Mouse (Mus musculus) forebrain, embryonic 15.5 days (tissue): Measurements from ENCODE around the gene Tmem170b. TPM values are rescaled to one million over a fixed set of nuclear protein-coding genes. Genes with fewer than 3 reads are reported as not detected.
"Not testable (repeated sequence)": the region's sequence is repeated elsewhere in the genome, so short reads cannot be mapped to it uniquely, and the experiment has no call there.

Experiments
- ATAC-seq: fragments of 200-750 bp; cut with Nextera tagmentation; replicated peaks from 2 replicates; pipeline ENCODE4 v1.8.0; 2017; ENCODE audit warnings: mild to moderate bottlenecking, moderate TSS enrichment, moderate library complexity
- H3K27ac ChIP-seq: fragments of 300-500 bp; sonication (generic); replicated peaks from 2 replicates; pipeline ENCODE4 v1.5.1; 2015; ENCODE audit warnings: mild to moderate bottlenecking, inconsistent platforms
- H3K27me3 ChIP-seq: fragments of 300-500 bp; sonication (generic); 2 replicates; pipeline ENCODE4 v1.6.1; 2015; ENCODE audit warnings: inconsistent platforms
- H3K36me3 ChIP-seq: fragments of 300-500 bp; sonication (generic); 2 replicates; pipeline ENCODE4 v1.6.1; 2015; ENCODE audit warnings: mild to moderate bottlenecking, inconsistent platforms
- H3K4me1 ChIP-seq: fragments of 300-500 bp; sonication (generic); 2 replicates; pipeline ENCODE4 v1.6.1; 2015; ENCODE audit warnings: inconsistent platforms
- H3K4me2 ChIP-seq: fragments of 300-500 bp; sonication (generic); replicated peaks from 2 replicates; pipeline ENCODE4 v1.6.1; 2015; ENCODE audit warnings: mild to moderate bottlenecking, inconsistent platforms
- H3K4me3 ChIP-seq: fragments of 300-500 bp; sonication (generic); 2 replicates; pipeline ENCODE4 v1.5.1; 2015; ENCODE audit warnings: mild to moderate bottlenecking, inconsistent platforms
- H3K9ac ChIP-seq: fragments of 300-500 bp; sonication (generic); replicated peaks from 2 replicates; pipeline ENCODE4 v1.6.1; 2015; ENCODE audit warnings: mild to moderate bottlenecking, inconsistent platforms
- H3K9me3 ChIP-seq: fragments of 300-500 bp; sonication (generic); 2 replicates; pipeline ENCODE4 v1.6.1; 2016; ENCODE audit warnings: inconsistent platforms
- WGBS: fragments of 180-500 bp; shearing (Covaris S2); methylation state at CpG from one replicate; pipeline ENCODE4 v1.1.7; 2015; ENCODE audit warnings: mixed read lengths; 5-methylcytosine and 5-hydroxymethylcytosine counted together
- polyA plus RNA-seq: library from polyadenylated mRNA; unstranded; fragments of >200 nt; fragmentation: Nextera tagmentation; extraction: Ambion mirVana; gene quantifications from 2 replicates; pipeline ENCODE4 v1.2.1, GENCODE M21; 2015

Gene Tmem170b
- polyA plus RNA-seq, 1 experiment from 2014 or later: 46.0 TPM

GRCm38 (mm10) chr13:41674608-41675007 lies 68.9 kb downstream of the Tmem170b start:
- not testable (repeated sequence) for H3K4me2 ChIP-seq, H3K9me3 ChIP-seq, H3K27ac ChIP-seq, H3K36me3 ChIP-seq, H3K27me3 ChIP-seq, H3K9ac ChIP-seq, H3K4me1 ChIP-seq, H3K4me3 ChIP-seq, ATAC-seq
- 97% methylated on average over 9 of the region's 9 CpGs for WGBS

DNA sequence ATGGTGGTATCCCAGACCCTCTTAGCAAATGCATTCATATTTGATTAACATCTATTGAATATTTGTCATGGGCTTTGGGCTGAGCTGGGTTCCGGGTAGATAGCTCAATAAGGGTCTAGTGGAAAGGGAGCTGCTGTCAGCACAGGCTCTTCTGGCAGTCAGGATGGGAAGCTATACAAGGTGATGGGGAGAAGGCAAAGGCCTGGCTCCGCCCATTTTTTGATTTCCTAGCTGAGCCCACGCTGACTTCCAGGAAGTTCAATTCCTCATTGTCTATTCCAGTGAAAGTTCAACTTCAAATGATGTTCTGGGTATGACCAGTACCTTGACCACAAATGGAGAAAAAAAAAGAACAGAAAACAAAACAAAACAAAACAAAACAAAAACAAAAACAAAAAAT lies 69.8 kb downstream of the Tmem170b start:
- Histone ChIP-seq H3K27me3 (no peaks in the 10 kb centered on the region), H3K4me2 (no peak overlapping the region), H3K9ac (no peak overlapping the region), H3K9me3 (no peaks in the 10 kb centered on the region), H3K36me3 (no peaks in the 10 kb centered on the region), H3K4me3 (no peak overlapping the region), H3K27ac (no peak overlapping the region), H3K4me1 (no peaks in the 10 kb centered on the region)
- no peak for ATAC-seq
- WGBS: 90% methylated on average over 3 of the region's 3 CpGs

DNA sequence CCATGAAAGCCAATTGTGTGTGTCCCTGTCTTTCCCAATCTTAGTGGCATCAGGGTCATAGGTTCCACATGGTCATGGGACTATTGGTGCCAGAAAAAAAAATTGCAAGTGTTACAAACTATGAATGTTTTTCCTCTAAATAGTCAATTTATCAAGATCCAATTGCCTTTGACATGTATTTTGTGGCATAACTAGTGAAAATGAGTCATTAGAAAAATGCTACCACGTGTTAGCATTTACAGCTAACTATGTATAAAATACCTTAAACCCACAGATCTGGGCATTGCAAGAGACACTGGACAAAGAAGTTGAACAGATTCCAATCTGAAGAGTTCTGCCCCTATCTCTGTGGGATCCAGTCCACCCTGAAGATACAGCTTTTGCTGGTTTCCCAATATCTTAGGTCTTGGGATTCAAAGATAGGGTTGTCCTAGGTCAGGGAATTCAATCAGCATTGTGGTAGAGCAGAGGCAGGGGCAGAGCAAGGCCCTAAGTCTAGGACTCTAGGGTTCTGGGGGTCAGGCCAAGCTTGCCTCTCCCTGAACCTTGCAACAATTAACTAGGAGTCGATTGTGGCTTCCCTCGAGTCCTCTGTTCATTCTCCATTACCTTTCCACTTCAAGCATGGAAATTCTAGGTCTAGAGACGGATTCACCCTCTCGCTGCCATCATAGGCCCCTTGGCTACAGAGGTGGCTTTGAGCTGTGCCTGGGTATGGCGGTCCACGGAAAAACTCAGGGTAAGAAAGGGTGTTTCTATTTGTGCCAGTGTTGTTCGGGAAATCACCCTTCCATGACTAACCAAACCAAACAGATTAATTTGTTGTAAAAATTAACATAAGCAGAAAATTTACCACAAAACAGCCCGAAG lies 70.5 kb downstream of the Tmem170b start:
- 85% methylated on average over 9 of the region's 9 CpGs for WGBS
- Histone ChIP-seq H3K27me3 (no peaks in the 10 kb centered on the region), H3K27ac (no peak overlapping the region), H3K4me1 (no peaks in the 10 kb centered on the region), H3K4me3 (no peak overlapping the region), H3K9ac (no peak overlapping the region), H3K4me2 (no peak overlapping the region), H3K36me3 (no peaks in the 10 kb centered on the region), H3K9me3 (no peaks in the 10 kb centered on the region)
- ATAC-seq: no peak

- H3K4me3 ChIP-seq: no peak overlapping the region
- no peak for ATAC-seq
- H3K36me3 ChIP-seq: no peaks in the 10 kb centered on the region
- no peaks in the 10 kb centered on the region for H3K4me1 ChIP-seq
- H3K27ac ChIP-seq: no peak overlapping the region
- H3K4me2 ChIP-seq: no peak overlapping the region
- no peak overlapping the region for H3K9ac ChIP-seq
- H3K27me3 ChIP-seq: no peaks in the 10 kb centered on the region
- no peaks in the 10 kb centered on the region for H3K9me3 ChIP-seq
- WGBS: 65% methylated on average over 7 of the region's 7 CpGs
These were observed 71.1 kb downstream of the Tmem170b start for GRCm38 (mm10) chr13:41676836-41677186.

- no peak for ATAC-seq
- Histone ChIP-seq H3K27ac (no peak overlapping the region), H3K4me2 (no peak overlapping the region), H3K36me3 (no peaks in the 10 kb centered on the region), H3K4me3 (no peak overlapping the region), H3K9ac (no peak overlapping the region), H3K27me3 (no peaks in the 10 kb centered on the region), H3K9me3 (no peaks in the 10 kb centered on the region), H3K4me1 (no peaks in the 10 kb centered on the region)
- WGBS: 82% methylated on average over 12 of the region's 12 CpGs
These were observed 75.3 kb downstream of the Tmem170b start for GRCm38 (mm10) chr13:41680854-41681549.

- H3K36me3 ChIP-seq: no peaks in the 10 kb centered on the region
- no peak overlapping the region for H3K9ac ChIP-seq
- H3K27me3 ChIP-seq: no peaks in the 10 kb centered on the region
- H3K4me2 ChIP-seq: no peak overlapping the region
- no peaks in the 10 kb centered on the region for H3K9me3 ChIP-seq
- no peak overlapping the region for H3K4me3 ChIP-seq
- H3K4me1 ChIP-seq: no peaks in the 10 kb centered on the region
- 91% methylated on average over 12 of the region's 12 CpGs for WGBS
- H3K27ac ChIP-seq: no peak overlapping the region
- no peak for ATAC-seq
These were observed 76.8 kb downstream of the Tmem170b start for GRCm38 (mm10) chr13:41682341-41683119.

DNA sequence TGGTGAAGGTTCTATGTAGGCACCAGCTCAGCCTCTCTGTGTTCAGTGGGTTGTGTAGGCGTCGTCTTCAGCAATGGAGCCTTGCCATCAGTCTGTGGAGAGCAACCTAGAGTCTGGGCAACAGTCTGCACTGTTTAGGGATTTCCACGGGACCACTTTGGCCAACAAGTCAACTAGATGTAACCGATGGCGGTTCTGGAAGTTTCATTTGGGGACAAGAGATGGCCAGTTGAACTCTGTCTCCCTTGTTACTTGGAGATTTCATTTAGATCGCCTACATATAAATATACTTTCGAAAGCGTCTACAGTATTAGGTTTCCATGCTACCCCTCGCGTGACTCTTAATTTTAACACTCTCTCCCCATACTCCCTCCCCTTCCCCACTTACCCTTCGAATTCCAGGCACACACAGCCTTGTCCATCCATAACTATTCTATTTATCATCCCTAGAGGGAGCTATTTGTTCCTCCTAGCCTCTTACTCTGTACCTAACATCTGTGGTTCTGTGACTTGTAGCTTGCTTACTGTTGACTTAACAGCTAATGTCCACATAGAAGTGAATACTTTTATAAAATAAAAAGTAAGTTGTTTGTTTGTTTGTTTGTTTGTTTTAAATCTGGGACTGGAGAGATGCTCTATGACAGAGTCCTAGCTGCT lies 77.8 kb downstream of the Tmem170b start:
- no peaks in the 10 kb centered on the region for H3K9me3 ChIP-seq
- ATAC-seq: no peak
- no peaks in the 10 kb centered on the region for H3K4me1 ChIP-seq
- no peak overlapping the region for H3K9ac ChIP-seq
- no peaks in the 10 kb centered on the region for H3K27me3 ChIP-seq
- no peak overlapping the region for H3K27ac ChIP-seq
- no peaks in the 10 kb centered on the region for H3K36me3 ChIP-seq
- 88% methylated on average over 11 of the region's 11 CpGs for WGBS
- H3K4me2 ChIP-seq: no peak overlapping the region
- no peak overlapping the region for H3K4me3 ChIP-seq

DNA sequence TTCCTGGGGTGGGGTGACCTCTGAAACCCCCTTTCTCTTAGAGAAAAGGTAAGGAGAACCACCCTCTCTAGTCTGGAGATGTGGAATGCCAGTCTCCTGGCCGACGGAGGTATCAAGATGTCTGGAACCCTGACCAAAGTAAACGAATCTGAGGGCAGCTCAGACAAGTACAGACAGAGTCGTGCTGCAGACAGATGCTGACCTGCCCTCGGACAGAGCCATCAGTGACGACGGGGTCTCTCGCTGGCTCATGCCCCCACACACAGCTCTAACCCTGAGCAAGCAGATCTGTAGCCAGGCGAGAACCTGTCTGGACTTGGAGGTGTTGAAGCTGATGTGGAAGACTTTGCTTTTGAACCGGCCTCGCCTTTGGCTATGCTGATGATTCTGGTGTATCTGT lies 79.8 kb downstream of the Tmem170b start:
- Histone ChIP-seq H3K9me3 (no peaks in the 10 kb centered on the region), H3K4me1 (no peaks in the 10 kb centered on the region), H3K36me3 (no peaks in the 10 kb centered on the region), H3K9ac (no peak overlapping the region), H3K4me2 (no peak overlapping the region), H3K27ac (no peak overlapping the region), H3K4me3 (no peak overlapping the region), H3K27me3 (no peaks in the 10 kb centered on the region)
- ATAC-seq: no peak
- WGBS: 87% methylated on average over 11 of the region's 11 CpGs

DNA sequence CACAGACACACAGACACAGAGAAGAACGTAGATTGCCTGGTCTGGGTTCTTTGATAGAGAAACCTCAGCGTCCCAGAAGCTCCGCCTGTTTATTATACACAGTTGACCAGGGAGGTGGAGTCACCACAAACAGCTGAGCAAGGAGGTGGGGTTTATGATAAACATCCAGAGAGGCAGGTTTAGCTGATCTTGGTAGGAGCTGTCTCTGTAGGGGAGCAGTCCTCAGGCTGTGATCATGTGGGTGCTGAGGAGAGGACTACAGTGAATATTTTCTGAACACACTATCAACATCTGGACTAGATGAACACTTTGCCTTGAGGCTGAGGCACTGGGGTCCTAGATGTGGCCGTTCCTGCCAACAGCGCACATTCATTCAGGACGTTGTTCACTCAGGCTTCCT lies 83.3 kb downstream of the Tmem170b start:
- WGBS: 82% methylated on average over 6 of the region's 6 CpGs
- H3K9ac ChIP-seq: no peak overlapping the region

DNA sequence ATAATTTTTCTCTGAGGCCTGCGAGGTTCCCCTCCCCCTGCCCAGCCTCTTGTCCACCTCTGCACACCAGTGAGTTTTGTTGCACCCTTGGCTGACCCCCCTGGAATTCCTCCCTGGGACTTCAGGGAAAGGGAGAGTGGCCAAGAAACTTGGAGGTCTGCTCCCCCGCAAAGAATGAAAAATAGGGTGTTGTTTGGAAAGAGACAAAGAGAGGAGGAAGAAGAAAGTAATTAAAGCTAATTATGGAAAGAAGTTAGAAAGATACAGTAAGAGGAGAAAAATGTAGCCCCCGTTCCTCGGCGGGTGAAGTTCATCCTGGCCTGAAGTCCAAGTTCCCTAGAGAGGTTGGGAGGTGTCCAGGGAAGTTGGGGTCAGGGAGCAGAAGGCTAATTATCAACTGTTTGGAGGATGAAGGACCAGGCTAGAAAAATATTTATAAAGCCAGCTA lies 83.9 kb downstream of the Tmem170b start:
- no peak overlapping the region for H3K27ac ChIP-seq
- H3K27me3 ChIP-seq: no peaks in the 10 kb centered on the region
- H3K36me3 ChIP-seq: no peaks in the 10 kb centered on the region
- no peaks in the 10 kb centered on the region for H3K4me1 ChIP-seq
- no peak overlapping the region for H3K4me3 ChIP-seq
- no peak overlapping the region for H3K9ac ChIP-seq
- no peak for ATAC-seq
- H3K4me2 ChIP-seq: no peak overlapping the region
- 60% methylated on average over 5 of the region's 5 CpGs for WGBS
- H3K9me3 ChIP-seq: no peaks in the 10 kb centered on the region

More for the DNA sequence above, 83.3 kb downstream of the Tmem170b start:
- Histone ChIP-seq H3K4me3 (no peak overlapping the region), H3K9me3 (no peaks in the 10 kb centered on the region), H3K27me3 (no peaks in the 10 kb centered on the region), H3K36me3 (no peaks in the 10 kb centered on the region), H3K4me1 (no peaks in the 10 kb centered on the region), H3K27ac (no peak overlapping the region), H3K4me2 (no peak overlapping the region)
- no peak for ATAC-seq
